In genomic region chr9:82160143-82160542, GRCm38 (mm10) we compare ENCODE assay signal across 26 mouse cellular contexts.
DNase-seq lines count a peak whose midpoint lies in the region; ATAC-seq and TF ChIP-seq lines count a peak whose summit lies in the region.
"Had no signal": no experiment of that assay in that cellular context is flagged by ENCODE, and none has a peak within 500 bp of the region (broad histone marks: within the 10 kb centered on the region; RNA-seq: fewer than 3 reads in every experiment).

No protein-coding gene starts in this region.

- H3K27me3 ChIP-seq in kidney, postnatal 0 days (ENCODE audit: insufficient read depth, low read length): no peaks in the 10 kb centered on the region
- no peaks in the 10 kb centered on the region for H3K27me3 ChIP-seq in embryonic facial prominence, embryonic 15.5 days
- H3K27me3 ChIP-seq: heart, embryonic 15.5 days; hindbrain, embryonic 15.5 days; liver, embryonic 12.5 days; midbrain, embryonic 12.5 days had no signal

- no peaks in the 10 kb centered on the region for H3K9me3 ChIP-seq in kidney, postnatal 0 days (replicated peaks; ENCODE audit: low read length)
- no peaks in the 10 kb centered on the region for H3K9me3 ChIP-seq in embryonic facial prominence, embryonic 15.5 days (replicated peaks)
- H3K9me3 ChIP-seq: G1E; heart, embryonic 15.5 days; hindbrain, embryonic 15.5 days; liver, embryonic 12.5 days; midbrain, embryonic 12.5 days had no signal

- H3K9ac ChIP-seq in kidney, postnatal 0 days (ENCODE audit: low read depth, low read length): no peak overlapping the region
- H3K9ac ChIP-seq in embryonic facial prominence, embryonic 15.5 days: no peak overlapping the region
- H3K9ac ChIP-seq: heart, embryonic 15.5 days; hindbrain, embryonic 15.5 days; liver, embryonic 12.5 days; midbrain, embryonic 12.5 days had no signal

- TF ChIP-seq CTCF in kidney, postnatal 0 days (IDR thresholded peaks at IDR 0.05; ENCODE audit: low read depth): no peak

- H3K27ac ChIP-seq in kidney, postnatal 0 days: no peak overlapping the region
- no peak overlapping the region for H3K27ac ChIP-seq in embryonic facial prominence, embryonic 15.5 days (replicated peaks)
- H3K27ac ChIP-seq: heart, embryonic 15.5 days; hindbrain, embryonic 15.5 days; liver, embryonic 12.5 days; midbrain, embryonic 12.5 days had no signal

- no peak overlapping the region for H3K4me2 ChIP-seq in kidney, postnatal 0 days (ENCODE audit: low read length)
- H3K4me2 ChIP-seq in embryonic facial prominence, embryonic 15.5 days (replicated peaks): peak overlapping the region; percentile 38
- H3K4me2 ChIP-seq: heart, embryonic 15.5 days; hindbrain, embryonic 15.5 days; liver, embryonic 12.5 days; midbrain, embryonic 12.5 days had no signal

- ATAC-seq in kidney, postnatal 0 days (replicated peaks; ENCODE audit: low FRiP score, low read depth): no peak
- ATAC-seq in embryonic facial prominence, embryonic 15.5 days (ENCODE audit: insufficient number of reproducible peaks, low FRiP score, low TSS enrichment, low read depth): no peak
- ATAC-seq in frontal cortex, adult (ENCODE audit: low TSS enrichment): no peak
- ATAC-seq: forebrain, embryonic 14.5 days; intestine, embryonic 16.5 days; liver, embryonic 12.5 days; lung, postnatal 0 days had no signal

- peak; percentile 49 for DNase-seq in embryo, embryonic 10 days (ENCODE audit: low spot score)
- no peak for DNase-seq in embryo, embryonic 9.5 days (ENCODE audit: extremely low spot score)
- DNase-seq in kidney, postnatal 0 days (ENCODE audit: low spot score): peak; percentile 16
- no peak for DNase-seq in kidney, adult 9 months
- peak; percentile 42 for DNase-seq in embryo, embryonic 10.5 days (ENCODE audit: low spot score)
- DNase-seq in right cerebral cortex, adult 2 months (ENCODE audit: low spot score in 2 of 2): no peak
- DNase-seq: adrenal gland, postnatal 36 days; cerebellum, adult 2 months; gastrocnemius, postnatal 14 days; heart, adult 18-20 months; kidney, postnatal 10 days; layer of hippocampus, postnatal 36 days; retina, postnatal 1 day; right cerebral cortex, postnatal 4 days; thymus, postnatal 4 days had no signal

- no peaks in the 10 kb centered on the region for H3K4me1 ChIP-seq in kidney, postnatal 0 days (replicated peaks; ENCODE audit: insufficient read depth, low read length)
- no peaks in the 10 kb centered on the region for H3K4me1 ChIP-seq in embryonic facial prominence, embryonic 15.5 days
- H3K4me1 ChIP-seq: heart, embryonic 15.5 days; hindbrain, embryonic 15.5 days; liver, embryonic 12.5 days; midbrain, embryonic 12.5 days had no signal

- no peaks in the 10 kb centered on the region for H3K36me3 ChIP-seq in kidney, postnatal 0 days (ENCODE audit: insufficient read depth, low read length)
- no peaks in the 10 kb centered on the region for H3K36me3 ChIP-seq in embryonic facial prominence, embryonic 15.5 days
- H3K36me3 ChIP-seq: G1E; heart, embryonic 15.5 days; hindbrain, embryonic 15.5 days; liver, embryonic 12.5 days; midbrain, embryonic 12.5 days had no signal

- H3K4me3 ChIP-seq in kidney, postnatal 0 days (replicated peaks; ENCODE audit: low read depth, low read length): no peak overlapping the region
- peak overlapping the region; percentile 22 for H3K4me3 ChIP-seq in embryonic facial prominence, embryonic 15.5 days (replicated peaks)
- H3K4me3 ChIP-seq: erythroblast, embryonic 14.5 days; heart, embryonic 15.5 days; hindbrain, embryonic 15.5 days; liver, embryonic 12.5 days; midbrain, embryonic 12.5 days had no signal

- 28% methylated on average over 9 of the region's 9 CpGs for WGBS in kidney, postnatal 0 days
- WGBS in embryonic facial prominence, embryonic 15.5 days: 24% methylated on average over 9 of the region's 9 CpGs

Comparison
In these comparisons a context has a peak if more than half of its experiments do, and no peak if none do; other contexts are left out.
1. DNase-seq: peak in embryo, embryonic 10 days (single experiment), kidney, postnatal 0 days (single experiment) and embryo, embryonic 10.5 days (single experiment); none in embryo, embryonic 9.5 days (single experiment), kidney, adult 9 months (single experiment) and right cerebral cortex, adult 2 months (0 of 2).